Mouse (Mus musculus) small intestine, adult 2 months (tissue): Measurements from ENCODE around the gene Hoxb3. TPM values are rescaled to one million over a fixed set of nuclear protein-coding genes. Genes with fewer than 3 reads are reported as not detected.

Source experiments
- H3K27ac ChIP-seq: fragments of 200-500 bp; 2 replicates; pipeline ENCODE4 v1.5.1; 2012; ENCODE audit warnings: low read depth, low read length, control low read depth, inconsistent platforms; ENCODE audit not compliant: insufficient read depth
- H3K27me3 ChIP-seq: fragments of 200-500 bp; 2 replicates; pipeline ENCODE4 v1.6.1; 2012; ENCODE audit warnings: mild to moderate bottlenecking, moderate library complexity, low read length, inconsistent platforms; ENCODE audit not compliant: control insufficient read depth, insufficient read depth
- H3K36me3 ChIP-seq: fragments of 200-500 bp; 2 replicates; pipeline ENCODE4 v1.6.1; 2012; ENCODE audit warnings: mild to moderate bottlenecking, low read length, control low read depth, inconsistent platforms; ENCODE audit not compliant: control insufficient read depth, insufficient read depth
- H3K4me1 ChIP-seq: fragments of 200-500 bp; 2 replicates; pipeline ENCODE4 v1.6.1; 2012; ENCODE audit warnings: low read length, inconsistent platforms, mixed read lengths; ENCODE audit not compliant: control insufficient read depth, insufficient read depth, insufficient read length
- H3K4me3 ChIP-seq: fragments of 200-500 bp; 2 replicates; pipeline ENCODE4 v1.5.1; 2012; ENCODE audit warnings: low read depth, mild to moderate bottlenecking, control low read depth, inconsistent platforms, low read length, moderate library complexity
- CTCF ChIP-seq: fragments of 200-500 bp; IDR thresholded peaks from 2 replicates; pipeline ENCODE4 v1.5.1; 2012; ENCODE audit warnings: low read depth, mild to moderate bottlenecking, control low read depth, inconsistent platforms, low read length, moderate library complexity, mixed read lengths; ENCODE audit not compliant: insufficient replicate concordance, insufficient read length; ENCODE audit errors: extremely low read depth
- POLR2A ChIP-seq: fragments of 200-500 bp; IDR thresholded peaks from 2 replicates; pipeline ENCODE4 v1.6.1; 2012; ENCODE audit warnings: low read depth, mild to moderate bottlenecking, control low read depth, inconsistent platforms, low read length, moderate library complexity
- WGBS: fragments of 180-500 bp; shearing (Covaris S2); methylation state at CpG from one replicate; pipeline ENCODE4 v1.1.7; 2018; 5-methylcytosine and 5-hydroxymethylcytosine counted together
- polyA plus RNA-seq: library from polyadenylated mRNA; depleted of rRNA; stranded (reverse); fragments of >200 nt; gene quantifications from 2 replicates; pipeline ENCODE4 v1.2.3, GENCODE M21; 2012

Hoxb3 gene
- polyA plus RNA-seq, 1 experiment, result 5.5 TPM

- H3K27ac ChIP-seq, result no peak overlapping the region
- H3K4me3 ChIP-seq, result no peak overlapping the region
- peaks cover 2% of the 10 kb centered on the region; the same call in 1 of the 2 replicates for H3K4me1 ChIP-seq
- peaks cover 91% of the 10 kb centered on the region for H3K27me3 ChIP-seq
- WGBS, result 31% methylated on average over 8 of the region's 8 CpGs
- H3K36me3 ChIP-seq, result no peaks in the 10 kb centered on the region
- no peak for TF ChIP-seq CTCF
- TF ChIP-seq POLR2A, result no peak
Measured at GRCm38 (mm10) chr11:96280399-96281378, 42.4 kb upstream of the Hoxb3 start.

GRCm38 (mm10) chr11:96281396-96281795 is 41.7 kb upstream of the Hoxb3 start:
- peaks cover 2% of the 10 kb centered on the region; the same call in 1 of the 2 replicates for H3K4me1 ChIP-seq
- H3K27ac ChIP-seq, result no peak overlapping the region
- peaks cover 92% of the 10 kb centered on the region for H3K27me3 ChIP-seq
- TF ChIP-seq POLR2A (no peak), CTCF (no peak)
- H3K4me3 ChIP-seq, result no peak overlapping the region
- WGBS, result 20% methylated on average over 18 of the region's 18 CpGs
- H3K36me3 ChIP-seq, result no peaks in the 10 kb centered on the region

- Histone ChIP-seq H3K27ac (no peak within 1 kb of the TSS), H3K4me1 (peaks cover 2% of the 10 kb centered on the region; the same call in 1 of the 2 replicates), H3K4me3 (peak within 1 kb of the TSS; percentile 24; the same call in 1 of the 2 replicates), H3K27me3 (peaks cover 92% of the 10 kb centered on the region), H3K36me3 (no peaks in the 10 kb centered on the region)
- 7% methylated on average over 27 of the region's 27 CpGs for WGBS
- no peak for TF ChIP-seq CTCF
- TF ChIP-seq POLR2A, result no peak
Measured at GRCm38 (mm10) chr11:96281855-96282570, 41.1 kb upstream of the Hoxb3 start, which contains the start of gene Hoxb8. TSS of gene Hoxb8 (plus strand) at chr11:96281905.

- WGBS, result 3% methylated on average over 49 of the region's 49 CpGs
- H3K36me3 ChIP-seq, result no peaks in the 10 kb centered on the region
- no peak overlapping the region for H3K27ac ChIP-seq
- H3K4me3 ChIP-seq, result peak overlapping the region; percentile 51
- peaks cover 2% of the 10 kb centered on the region; the same call in 1 of the 2 replicates for H3K4me1 ChIP-seq
- H3K27me3 ChIP-seq, result peaks cover 93% of the 10 kb centered on the region
- no peak for TF ChIP-seq POLR2A
- no peak for TF ChIP-seq CTCF
Measured at GRCm38 (mm10) chr11:96282795-96283430, 40.2 kb upstream of the Hoxb3 start.

GRCm38 (mm10) chr11:96284041-96284749 is 38.9 kb upstream of the Hoxb3 start:
- peak overlapping the region; percentile 57 for H3K27ac ChIP-seq
- H3K27me3 ChIP-seq, result peaks cover 87% of the 10 kb centered on the region
- H3K4me3 ChIP-seq, result peak overlapping the region; percentile 51
- H3K36me3 ChIP-seq, result no peaks in the 10 kb centered on the region
- H3K4me1 ChIP-seq, result no peaks in the 10 kb centered on the region; the same call in 1 of the 2 replicates
- TF ChIP-seq CTCF (peak; percentile 5; the same call in 1 of the 2 replicates), POLR2A (0 out of 2 replicates have a peak, but pooled peaks have one; percentile 8)
- 3% methylated on average over 47 of the region's 49 CpGs for WGBS

- peaks cover 81% of the 10 kb centered on the region for H3K27me3 ChIP-seq
- H3K27ac ChIP-seq, result peak overlapping the region; percentile 57
- no peaks in the 10 kb centered on the region; the same call in 1 of the 2 replicates for H3K4me1 ChIP-seq
- no peaks in the 10 kb centered on the region for H3K36me3 ChIP-seq
- 8% methylated on average over 37 of the region's 37 CpGs for WGBS
- H3K4me3 ChIP-seq, result peak overlapping the region; percentile 62
- no peak for TF ChIP-seq POLR2A
- no peak for TF ChIP-seq CTCF
Measured at GRCm38 (mm10) chr11:96284774-96285734, 38.1 kb upstream of the Hoxb3 start.
